Mouse (Mus musculus) hindbrain, embryonic 13.5 days (tissue): ENCODE results near the gene Hdlbp. TPM values are rescaled to one million over a fixed set of nuclear protein-coding genes. Genes with fewer than 3 reads are reported as not detected.
"Not testable (repeated sequence)": the region's sequence is repeated elsewhere in the genome, so short reads cannot be mapped to it uniquely, and the experiment has no call there.

Experiments
- ATAC-seq: fragments of 200-750 bp; cut with Nextera tagmentation; 2 replicates; pipeline ENCODE4 v1.8.0; 2017; ENCODE audit warnings: moderate TSS enrichment; ENCODE audit not compliant: low FRiP score
- H3K27ac ChIP-seq: fragments of 300-500 bp; sonication (generic); 2 replicates; pipeline ENCODE4 v1.5.1; 2015; ENCODE audit warnings: inconsistent platforms, mild to moderate bottlenecking, moderate library complexity
- H3K27me3 ChIP-seq: fragments of 300-500 bp; sonication (generic); 2 replicates; pipeline ENCODE4 v1.6.1; 2015; ENCODE audit warnings: mild to moderate bottlenecking, inconsistent platforms
- H3K36me3 ChIP-seq: fragments of 300-500 bp; sonication (generic); 2 replicates; pipeline ENCODE4 v1.6.1; 2015; ENCODE audit warnings: mild to moderate bottlenecking, inconsistent platforms
- H3K4me1 ChIP-seq: fragments of 300-500 bp; sonication (generic); replicated peaks from 2 replicates; pipeline ENCODE4 v1.6.1; 2015; ENCODE audit warnings: inconsistent platforms
- H3K4me2 ChIP-seq: fragments of 300-500 bp; sonication (generic); 2 replicates; pipeline ENCODE4 v1.6.1; 2015; ENCODE audit warnings: inconsistent platforms, mild to moderate bottlenecking, moderate library complexity
- H3K4me3 ChIP-seq: fragments of 300-500 bp; sonication (generic); 2 replicates; pipeline ENCODE4 v1.5.1; 2015; ENCODE audit warnings: mild to moderate bottlenecking, inconsistent platforms
- H3K9ac ChIP-seq: fragments of 300-500 bp; sonication (generic); 2 replicates; pipeline ENCODE4 v1.6.1; 2015; ENCODE audit warnings: mild to moderate bottlenecking, inconsistent platforms
- H3K9me3 ChIP-seq: fragments of 300-500 bp; sonication (generic); 2 replicates; pipeline ENCODE4 v1.6.1; 2016; ENCODE audit warnings: inconsistent platforms
- WGBS: fragments of 180-500 bp; shearing (Covaris S2); methylation state at CpG from one replicate; pipeline ENCODE4 v1.1.7; 2015; 5-methylcytosine and 5-hydroxymethylcytosine counted together
- polyA plus RNA-seq: library from polyadenylated mRNA; unstranded; fragments of >200 nt; fragmentation: Nextera tagmentation; extraction: Ambion mirVana; gene quantifications from 2 replicates; pipeline ENCODE4 v1.2.1, GENCODE M21; 2015

Hdlbp gene
- polyA plus RNA-seq, 1 experiment from 2014 or later: 102 TPM

GRCm38 (mm10) chr1:93477758-93478585, 643 bp downstream of the Hdlbp start:
- peak overlapping the region; percentile 85 for H3K9ac ChIP-seq
- H3K4me2 ChIP-seq: peak overlapping the region; percentile 63
- ATAC-seq: peak; percentile 96
- WGBS: under 1% methylated on average over 34 of the region's 41 CpGs
- peaks cover 34% of the 10 kb centered on the region for H3K4me1 ChIP-seq
- H3K9me3 ChIP-seq: no peaks in the 10 kb centered on the region
- no peaks in the 10 kb centered on the region for H3K27me3 ChIP-seq
- H3K36me3 ChIP-seq: no peaks in the 10 kb centered on the region
- peak overlapping the region; percentile 97 for H3K27ac ChIP-seq
- peak overlapping the region; percentile 87 for H3K4me3 ChIP-seq

GRCm38 (mm10) chr1:93475694-93476093, 2.9 kb downstream of the Hdlbp start:
- Histone ChIP-seq H3K4me2 (no peak overlapping the region), H3K9me3 (no peaks in the 10 kb centered on the region), H3K27ac (no peak overlapping the region), H3K4me1 (peaks cover 23% of the 10 kb centered on the region), H3K36me3 (no peaks in the 10 kb centered on the region), H3K4me3 (no peak overlapping the region), H3K9ac (no peak overlapping the region), H3K27me3 (no peaks in the 10 kb centered on the region)
- 92% methylated on average over 3 of the region's 3 CpGs for WGBS
- ATAC-seq: no peak

GRCm38 (mm10) chr1:93468626-93469025, 10.0 kb downstream of the Hdlbp start:
- Histone ChIP-seq H3K4me2 (no peak overlapping the region), H3K27ac (no peak overlapping the region), H3K27me3 (no peaks in the 10 kb centered on the region), H3K9me3 (no peaks in the 10 kb centered on the region), H3K4me1 (no peaks in the 10 kb centered on the region), H3K36me3 (no peaks in the 10 kb centered on the region), H3K9ac (no peak overlapping the region), H3K4me3 (no peak overlapping the region)
- 91% methylated on average over 4 of the region's 4 CpGs for WGBS
- no peak for ATAC-seq

GRCm38 (mm10) chr1:93465746-93466145, 12.9 kb downstream of the Hdlbp start:
- no peak overlapping the region for H3K4me3 ChIP-seq
- H3K9me3 ChIP-seq: no peaks in the 10 kb centered on the region
- no peaks in the 10 kb centered on the region for H3K27me3 ChIP-seq
- H3K9ac ChIP-seq: no peak overlapping the region
- ATAC-seq: no peak
- no peak overlapping the region for H3K27ac ChIP-seq
- no peak overlapping the region for H3K4me2 ChIP-seq
- no peaks in the 10 kb centered on the region for H3K36me3 ChIP-seq
- no peaks in the 10 kb centered on the region for H3K4me1 ChIP-seq

- Histone ChIP-seq H3K9me3 (no peaks in the 10 kb centered on the region), H3K4me3 (no peak overlapping the region), H3K27ac (no peak overlapping the region), H3K27me3 (no peaks in the 10 kb centered on the region), H3K4me2 (no peak overlapping the region), H3K9ac (no peak overlapping the region), H3K36me3 (no peaks in the 10 kb centered on the region), H3K4me1 (no peaks in the 10 kb centered on the region)
- ATAC-seq: no peak
Observed at GRCm38 (mm10) chr1:93465066-93465465, 13.5 kb downstream of the Hdlbp start.

- no peaks in the 10 kb centered on the region for H3K36me3 ChIP-seq
- no peaks in the 10 kb centered on the region for H3K9me3 ChIP-seq
- H3K4me1 ChIP-seq: peaks cover 3% of the 10 kb centered on the region
- no peak overlapping the region for H3K9ac ChIP-seq
- ATAC-seq: no peak
- no peak overlapping the region for H3K4me3 ChIP-seq
- H3K4me2 ChIP-seq: no peak overlapping the region
- 43% methylated on average over 3 of the region's 3 CpGs for WGBS
- H3K27me3 ChIP-seq: no peaks in the 10 kb centered on the region
- peak overlapping the region; percentile 48; the same call in 1 of the 2 replicates for H3K27ac ChIP-seq
Observed at GRCm38 (mm10) chr1:93459101-93459500, 19.5 kb downstream of the Hdlbp start.

GRCm38 (mm10) chr1:93458357-93458756, 20.3 kb downstream of the Hdlbp start:
- Histone ChIP-seq H3K4me1 (peaks cover 3% of the 10 kb centered on the region), H3K27me3 (no peaks in the 10 kb centered on the region), H3K36me3 (no peaks in the 10 kb centered on the region), H3K4me2 (no peak overlapping the region), H3K4me3 (no peak overlapping the region), H3K9ac (no peak overlapping the region), H3K9me3 (no peaks in the 10 kb centered on the region), H3K27ac (no peak overlapping the region)
- no peak for ATAC-seq
- WGBS: 61% methylated on average over 1 of the region's 1 CpGs

GRCm38 (mm10) chr1:93453721-93454255, 24.8 kb downstream of the Hdlbp start:
- no peak for ATAC-seq
- no peaks in the 10 kb centered on the region for H3K9me3 ChIP-seq
- H3K36me3 ChIP-seq: no peaks in the 10 kb centered on the region
- H3K9ac ChIP-seq: no peak overlapping the region
- no peaks in the 10 kb centered on the region for H3K27me3 ChIP-seq
- H3K27ac ChIP-seq: no peak overlapping the region
- H3K4me2 ChIP-seq: no peak overlapping the region
- no peaks in the 10 kb centered on the region for H3K4me1 ChIP-seq
- no peak overlapping the region for H3K4me3 ChIP-seq

- not testable (repeated sequence) for H3K4me3 ChIP-seq, H3K27ac ChIP-seq, H3K9ac ChIP-seq, ATAC-seq, H3K27me3 ChIP-seq, H3K4me2 ChIP-seq, H3K36me3 ChIP-seq, H3K9me3 ChIP-seq
- H3K4me1 ChIP-seq: peaks cover 13% of the 10 kb centered on the region
- WGBS: 83% methylated on average over 5 of the region's 5 CpGs
Observed at GRCm38 (mm10) chr1:93450118-93450517, 28.5 kb downstream of the Hdlbp start.

- peak; percentile 5; the same call in 1 of the 2 replicates for ATAC-seq
- peak overlapping the region; percentile 76 for H3K27ac ChIP-seq
- 13% methylated on average over 3 of the region's 3 CpGs for WGBS
Observed at GRCm38 (mm10) chr1:93445822-93446162, 32.8 kb downstream of the Hdlbp start.

GRCm38 (mm10) chr1:93445111-93445821, 33.3 kb downstream of the Hdlbp start:
- ATAC-seq: peak; percentile 93
- under 1% methylated on average over 74 of the region's 84 CpGs for WGBS
- 0 out of 2 replicates have a peak, but pooled peaks cover 2% of the 10 kb centered on the region for H3K27me3 ChIP-seq
- peak overlapping the region; percentile 96 for H3K4me2 ChIP-seq
- peaks cover 11% of the 10 kb centered on the region for H3K36me3 ChIP-seq
- H3K4me3 ChIP-seq: peak overlapping the region; percentile 73
- H3K4me1 ChIP-seq: peaks cover 32% of the 10 kb centered on the region
- H3K27ac ChIP-seq: peak overlapping the region; percentile 76
- H3K9ac ChIP-seq: peak overlapping the region; percentile 86
- no peaks in the 10 kb centered on the region for H3K9me3 ChIP-seq

More at GRCm38 (mm10) chr1:93445822-93446162, 32.8 kb downstream of the Hdlbp start:
- Histone ChIP-seq H3K9me3 (no peaks in the 10 kb centered on the region), H3K4me3 (peak overlapping the region; percentile 73), H3K4me1 (peaks cover 32% of the 10 kb centered on the region), H3K4me2 (peak overlapping the region; percentile 96), H3K9ac (peak overlapping the region; percentile 86), H3K27me3 (0 out of 2 replicates have a peak, but pooled peaks cover 2% of the 10 kb centered on the region), H3K36me3 (peaks cover 5% of the 10 kb centered on the region; the same call in 1 of the 2 replicates)

GRCm38 (mm10) chr1:93444405-93445110, 34.1 kb downstream of the Hdlbp start:
- peak overlapping the region; percentile 76 for H3K27ac ChIP-seq
- peak overlapping the region; percentile 73 for H3K4me3 ChIP-seq
- H3K9me3 ChIP-seq: no peaks in the 10 kb centered on the region
- WGBS: 6% methylated on average over 18 of the region's 18 CpGs
- peak; percentile 77 for ATAC-seq
- 0 out of 2 replicates have a peak, but pooled peaks cover 2% of the 10 kb centered on the region for H3K27me3 ChIP-seq
- peak overlapping the region; percentile 96 for H3K4me2 ChIP-seq
- peaks cover 32% of the 10 kb centered on the region for H3K4me1 ChIP-seq
- H3K36me3 ChIP-seq: peaks cover 11% of the 10 kb centered on the region
- peak overlapping the region; percentile 86 for H3K9ac ChIP-seq
